Mouse (Mus musculus): ENCODE measurements around the gene Gtpbp6.
"Not testable (repeated sequence)": the region's sequence is repeated elsewhere in the genome, so short reads cannot be mapped to it uniquely, and the experiment has no call there.

The Gtpbp6 gene

GRCm38 (mm10) chr5:110100921-110101631 lies 6.9 kb downstream of the Gtpbp6 start:
- in situ Hi-C loops (cut with MboI), result loop anchor here (10.0 kb wide), 1 partner anchor 546 kb away; the partner anchor contains the start of gene Crlf2

GRCm38 (mm10) chr5:110099656-110100580 lies 8.1 kb downstream of the Gtpbp6 start, which contains the start of gene Plcxd1:
Gene Plcxd1 (plus strand): TSS chr5:110099969.
- in situ Hi-C loops (cut with MboI), result loop anchor here (10.0 kb wide), 1 partner anchor 545 kb away; the partner anchor contains the start of gene Crlf2

GRCm38 (mm10) chr5:110098991-110099477 lies 9.0 kb downstream of the Gtpbp6 start:
- in situ Hi-C loops (cut with MboI), result no loop called here

GRCm38 (mm10) chr5:110094847-110095213 lies 13.2 kb downstream of the Gtpbp6 start:
- in situ Hi-C loops (cut with MboI), result no loop called here

- in situ Hi-C loops (cut with MboI), result no loop called here
Observed at GRCm38 (mm10) chr5:110094030-110094846, 13.8 kb downstream of the Gtpbp6 start, which contains the start of gene Gm35315. Gene Gm35315 (minus strand): TSS chr5:110094420.

GRCm38 (mm10) chr5:110091546-110091945 lies 16.5 kb downstream of the Gtpbp6 start:
- in situ Hi-C loops (cut with MboI), result no loop called here

GRCm38 (mm10) chr5:110086161-110086866 lies 21.7 kb downstream of the Gtpbp6 start:
- in situ Hi-C loops (cut with MboI), result no loop called here

- in situ Hi-C loops (cut with MboI), result no loop called here
Observed at GRCm38 (mm10) chr5:110082961-110083360, 25.0 kb downstream of the Gtpbp6 start.

- in situ Hi-C loops (cut with MboI), result not testable (repeated sequence)
Observed at GRCm38 (mm10) chr5:110072413-110072812, 35.6 kb downstream of the Gtpbp6 start, which contains the start of gene Gm17655. Gene Gm17655 (minus strand): TSS chr5:110072513.

- in situ Hi-C loops (cut with MboI), result no loop called here
Observed at GRCm38 (mm10) chr5:110057637-110058408, 50.2 kb downstream of the Gtpbp6 start.
